Mouse (Mus musculus) MEL (cell line): ENCODE measurements around the gene Cers6. TPM values are rescaled to one million over a fixed set of nuclear protein-coding genes. Genes with fewer than 3 reads are reported as not detected.

ENCODE experiments used
- DNase-seq: peaks from one replicate; pipeline ENCODE4 v3.0.0; 2011; ENCODE audit warnings: low read depth, low spot score
- H3K27ac ChIP-seq: 2 replicates; pipeline ENCODE4 v1.5.1; 2012; ENCODE audit warnings: low read depth, mild to moderate bottlenecking, control low read depth, low read length, moderate library complexity; ENCODE audit not compliant: control insufficient read depth
- H3K27me3 ChIP-seq, 2 experiments: fragments of 150-350 bp in 1 of 2; sonication (generic) in 1 of 2; 2 replicates each; pipeline ENCODE4 v1.6.1; 2012; ENCODE audit warnings: low read length in 2 of 2, mild to moderate bottlenecking in 2 of 2, improper control_type of control experiment in 1 of 2, moderate library complexity in 1 of 2; ENCODE audit not compliant: insufficient read depth in 2 of 2, control insufficient read depth in 1 of 2
- H3K36me3 ChIP-seq, 2 experiments: 2 replicates each; pipeline ENCODE4 v1.6.1; 2012 to 2014; ENCODE audit warnings: low read length in 2 of 2, improper control_type of control experiment in 1 of 2, inconsistent platforms in 1 of 2, mild to moderate bottlenecking in 1 of 2; ENCODE audit not compliant: insufficient read depth in 2 of 2, control insufficient read depth in 1 of 2
- H3K4me1 ChIP-seq, 2 experiments: fragments of 150-350 bp in 1 of 2; sonication (generic) in 1 of 2; 2 replicates each; pipeline ENCODE4 v1.6.1; 2012; ENCODE audit warnings: low read length in 2 of 2, improper control_type of control experiment in 1 of 2, mild to moderate bottlenecking in 1 of 2; ENCODE audit not compliant: insufficient read depth in 2 of 2, control insufficient read depth in 1 of 2
- H3K4me3 ChIP-seq, 2 experiments: fragments of 150-350 bp in 1 of 2; sonication (generic) in 1 of 2; 2 replicates each; pipeline ENCODE4 v1.5.1; 2012; ENCODE audit warnings: low read depth in 2 of 2, low read length in 2 of 2, mild to moderate bottlenecking in 2 of 2, moderate library complexity in 2 of 2, control low read depth in 1 of 2, improper control_type of control experiment in 1 of 2; ENCODE audit not compliant: control insufficient read depth in 1 of 2, insufficient read depth in 1 of 2
- H3K79me2 ChIP-seq: 2 replicates; pipeline ENCODE4 v1.6.1; 2012; ENCODE audit warnings: mild to moderate bottlenecking, low read length, moderate library complexity; ENCODE audit not compliant: control insufficient read depth, poor library complexity, insufficient read depth
- H3K9ac ChIP-seq: 2 replicates; pipeline ENCODE4 v1.6.1; 2012; ENCODE audit warnings: low read depth, mild to moderate bottlenecking, control low read depth, low read length, moderate library complexity; ENCODE audit not compliant: control insufficient read depth, poor library complexity, severe bottlenecking
- H3K9me3 ChIP-seq: fragments of 150-350 bp; sonication (generic); replicated peaks from 2 replicates; pipeline ENCODE4 v1.6.1; 2012; ENCODE audit warnings: mild to moderate bottlenecking, low read length, improper control_type of control experiment, moderate library complexity; ENCODE audit not compliant: insufficient read depth
- BHLHE40 ChIP-seq: IDR thresholded peaks from 2 replicates; pipeline ENCODE4 v1.6.1; 2012; ENCODE audit warnings: low read depth, mild to moderate bottlenecking, inconsistent platforms, low read length, improper control_type of control experiment, borderline replicate concordance
- CHD1 ChIP-seq: IDR thresholded peaks from 2 replicates; pipeline ENCODE4 v1.6.1; 2012; ENCODE audit warnings: low read depth, mild to moderate bottlenecking, inconsistent platforms, low read length, improper control_type of control experiment
- CTCF ChIP-seq, 3 experiments: IDR thresholded peaks in 2 of 3; conservative IDR thresholded peaks in 1 of 3; 2 replicates each; pipeline ENCODE4 v1.5.1; 2011 to 2012; ENCODE audit warnings: low read length in 3 of 3, low read depth in 2 of 3, mild to moderate bottlenecking in 2 of 3, improper control_type of control experiment in 1 of 3, inconsistent platforms in 1 of 3, mixed read lengths in 1 of 3, moderate library complexity in 1 of 3; ENCODE audit not compliant: control insufficient read depth in 1 of 3, insufficient read depth in 1 of 3, poor library complexity in 1 of 3, severe bottlenecking in 1 of 3
- E2F4 ChIP-seq: IDR thresholded peaks from 2 replicates; pipeline ENCODE4 v1.6.1; 2011; ENCODE audit warnings: low read depth, low read length, improper control_type of control experiment, borderline replicate concordance
- EP300 ChIP-seq, 2 experiments: IDR thresholded peaks; 2 replicates each; pipeline ENCODE4 v1.6.1; 2011; ENCODE audit warnings: improper control_type of control experiment in 2 of 2, low read length in 2 of 2, low read depth in 1 of 2, mild to moderate bottlenecking in 1 of 2
- GABPA ChIP-seq: IDR thresholded peaks from 2 replicates; pipeline ENCODE4 v1.6.1; 2012; ENCODE audit warnings: low read depth, mild to moderate bottlenecking, inconsistent platforms, low read length, improper control_type of control experiment, moderate library complexity
- GATA1 ChIP-seq: IDR thresholded peaks from 2 replicates; pipeline ENCODE4 v1.6.1; 2011; ENCODE audit warnings: low read depth, low read length, improper control_type of control experiment
- HCFC1 ChIP-seq: IDR thresholded peaks from 2 replicates; pipeline ENCODE4 v1.6.1; 2012; ENCODE audit warnings: low read depth, mild to moderate bottlenecking, inconsistent platforms, low read length, improper control_type of control experiment, moderate library complexity
- JUND ChIP-seq: IDR thresholded peaks from 2 replicates; pipeline ENCODE4 v1.6.1; 2011; ENCODE audit warnings: low read depth, mild to moderate bottlenecking, improper control_type of control experiment, low read length
- KAT2A ChIP-seq: conservative IDR thresholded peaks from 2 replicates; pipeline ENCODE4 v1.6.1; 2012; ENCODE audit warnings: low read depth, low read length, improper control_type of control experiment, inconsistent platforms
- MAFK ChIP-seq: IDR thresholded peaks from 2 replicates; pipeline ENCODE4 v1.6.1; 2011; ENCODE audit warnings: low read depth, mild to moderate bottlenecking, low read length, improper control_type of control experiment, borderline replicate concordance
- MAZ ChIP-seq: IDR thresholded peaks from 2 replicates; pipeline ENCODE4 v1.6.1; 2012; ENCODE audit warnings: low read depth, mild to moderate bottlenecking, inconsistent platforms, low read length, improper control_type of control experiment
- MXI1 ChIP-seq: IDR thresholded peaks from 2 replicates; pipeline ENCODE4 v1.6.1; 2011; ENCODE audit warnings: mild to moderate bottlenecking, low read depth, low read length, improper control_type of control experiment
- MYB ChIP-seq: IDR thresholded peaks from 2 replicates; pipeline ENCODE4 v1.6.1; 2011; ENCODE audit warnings: mild to moderate bottlenecking, low read depth, low read length, improper control_type of control experiment
- NELFE ChIP-seq: IDR thresholded peaks from 2 replicates; pipeline ENCODE4 v1.6.1; 2011; ENCODE audit warnings: low read depth, low read length, improper control_type of control experiment
- POLR2AphosphoS2 ChIP-seq: IDR thresholded peaks from 2 replicates; pipeline ENCODE4 v1.6.1; 2011; ENCODE audit warnings: low read length, improper control_type of control experiment
- RAD21 ChIP-seq: IDR thresholded peaks from 2 replicates; pipeline ENCODE4 v1.6.1; 2011; ENCODE audit warnings: mild to moderate bottlenecking, low read depth, low read length, improper control_type of control experiment
- RCOR1 ChIP-seq: IDR thresholded peaks from 2 replicates; pipeline ENCODE4 v1.6.1; 2012; ENCODE audit warnings: low read depth, mild to moderate bottlenecking, inconsistent platforms, low read length, improper control_type of control experiment
- SIN3A ChIP-seq: IDR thresholded peaks from 2 replicates; pipeline ENCODE4 v1.6.1; 2012; ENCODE audit warnings: low read length, improper control_type of control experiment, inconsistent platforms
- TBP ChIP-seq: IDR thresholded peaks from 2 replicates; pipeline ENCODE4 v1.8.0; 2011; ENCODE audit warnings: low read depth, low read length, improper control_type of control experiment
- USF1 ChIP-seq: IDR thresholded peaks from 2 replicates; pipeline ENCODE4 v1.6.1; 2014; ENCODE audit warnings: low read depth, mild to moderate bottlenecking, inconsistent platforms, low read length, improper control_type of control experiment, moderate library complexity
- USF2 ChIP-seq, 2 experiments: IDR thresholded peaks; 2 replicates each; pipeline ENCODE4 v1.6.1; 2011 to 2012; ENCODE audit warnings: improper control_type of control experiment in 2 of 2, low read length in 2 of 2, borderline replicate concordance in 1 of 2, inconsistent platforms in 1 of 2, low read depth in 1 of 2, mild to moderate bottlenecking in 1 of 2; ENCODE audit not compliant: insufficient read depth in 1 of 2
- ZC3H11A ChIP-seq: IDR thresholded peaks from 2 replicates; pipeline ENCODE4 v1.6.1; 2012; ENCODE audit warnings: low read depth, mild to moderate bottlenecking, inconsistent platforms, low read length, improper control_type of control experiment
- ZKSCAN1 ChIP-seq: IDR thresholded peaks from 2 replicates; pipeline ENCODE4 v1.6.1; 2012; ENCODE audit warnings: low read depth, mild to moderate bottlenecking, inconsistent platforms, low read length, improper control_type of control experiment, moderate library complexity
- ZMIZ1 ChIP-seq: IDR thresholded peaks from 2 replicates; pipeline ENCODE4 v1.6.1; 2012; ENCODE audit warnings: low read depth, mild to moderate bottlenecking, inconsistent platforms, low read length, improper control_type of control experiment, moderate library complexity
- polyA plus RNA-seq, 2 experiments: library from polyadenylated mRNA; stranded (reverse) in 1 of 2; unstranded in 1 of 2; fragments of >175 nt in 1 of 2; fragments of >200 nt in 1 of 2; gene quantifications; 2 replicates each; pipeline versions ENCODE4 v1.2.1 to v1.2.4; 2012; ENCODE audit warnings: low replicate concordance in 2 of 2, low read depth in 1 of 2; ENCODE audit not compliant: insufficient read length in 2 of 2, insufficient read depth in 1 of 2, missing spikeins in 1 of 2
- total RNA-seq: library from RNA; depleted of rRNA; stranded (reverse); fragments of 300-350 nt; gene quantifications from 2 replicates; pipeline ENCODE4 v1.2.3, GENCODE M21; 2012

Cers6 gene
- total and polyA plus RNA-seq, 3 experiments, result not detected

DNA sequence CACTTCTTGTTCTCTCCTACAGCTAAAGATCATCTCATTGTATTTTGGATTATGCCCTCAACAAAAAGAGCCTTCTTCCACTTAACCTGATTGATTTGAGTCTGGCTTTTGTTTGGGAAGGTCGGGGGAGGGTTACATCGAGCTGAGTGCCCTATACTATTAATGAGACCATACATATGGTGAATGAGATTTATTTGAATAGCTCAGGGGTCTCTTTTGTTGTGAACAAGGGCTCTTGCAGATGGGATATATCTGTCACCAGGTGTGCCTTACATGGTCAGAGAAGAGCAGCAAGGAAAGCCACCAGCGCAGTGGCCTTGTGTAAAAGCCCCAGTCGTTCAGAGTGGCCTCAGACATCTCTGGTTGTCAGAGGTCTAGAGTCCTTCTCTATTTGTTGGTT lies 174.2 kb downstream of the Cers6 start:
- Histone ChIP-seq H3K9me3 (no peaks in the 10 kb centered on the region), H3K4me3 (no peak overlapping the region), H3K4me1 (no peaks in the 10 kb centered on the region), H3K36me3 (no peaks in the 10 kb centered on the region), H3K27me3 (no peaks in the 10 kb centered on the region; a peak in 1 of 4 replicates), H3K9ac (no peak overlapping the region), H3K79me2 (no peaks in the 10 kb centered on the region), H3K27ac (no peak overlapping the region)
- TF ChIP-seq MAZ (no peak), GABPA (no peak), NELFE (no peak)
- DNase-seq, result no peak

DNA sequence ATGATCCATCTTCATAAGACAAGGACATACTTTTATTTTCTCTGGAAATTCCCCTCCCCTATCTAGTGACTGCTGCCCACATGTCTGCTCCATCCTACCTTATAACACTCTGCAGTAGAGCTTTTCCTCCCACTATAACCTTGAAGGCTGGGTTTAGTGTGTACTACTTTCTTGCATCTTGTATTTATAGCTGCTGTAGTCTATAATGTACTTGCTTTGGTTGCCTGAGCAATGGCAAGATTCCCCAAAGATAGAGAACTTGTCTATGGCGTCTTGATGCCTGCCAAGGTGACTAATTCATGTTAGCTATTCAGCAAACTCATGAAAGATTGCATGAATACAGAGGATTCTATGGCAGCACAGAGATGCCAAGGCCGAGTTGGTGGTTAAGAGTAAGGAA lies 176.1 kb downstream of the Cers6 start:
- H3K9ac ChIP-seq, result no peak overlapping the region
- H3K27me3 ChIP-seq, result no peaks in the 10 kb centered on the region; a peak in 1 of 4 replicates
- no peaks in the 10 kb centered on the region for H3K4me1 ChIP-seq
- H3K9me3 ChIP-seq, result no peaks in the 10 kb centered on the region
- no peak overlapping the region for H3K27ac ChIP-seq
- H3K79me2 ChIP-seq, result no peaks in the 10 kb centered on the region
- no peak for DNase-seq
- TF ChIP-seq BHLHE40 (no peak), CTCF (IDR thresholded peaks at IDR 0.05 in 2 of 3, conservative IDR thresholded peaks at IDR 0.05 in 1 of 3; ENCODE audit: control insufficient read depth in 1 of 3, insufficient read depth in 1 of 3, low read depth in 2 of 3, low read length in 3 of 3, poor library complexity in 1 of 3, severe bottlenecking in 1 of 3) (no peak), E2F4 (no peak), RAD21 (no peak), MXI1 (no peak), KAT2A (no peak), CHD1 (no peak)
- H3K4me3 ChIP-seq, result no peak overlapping the region
- no peaks in the 10 kb centered on the region for H3K36me3 ChIP-seq

DNA sequence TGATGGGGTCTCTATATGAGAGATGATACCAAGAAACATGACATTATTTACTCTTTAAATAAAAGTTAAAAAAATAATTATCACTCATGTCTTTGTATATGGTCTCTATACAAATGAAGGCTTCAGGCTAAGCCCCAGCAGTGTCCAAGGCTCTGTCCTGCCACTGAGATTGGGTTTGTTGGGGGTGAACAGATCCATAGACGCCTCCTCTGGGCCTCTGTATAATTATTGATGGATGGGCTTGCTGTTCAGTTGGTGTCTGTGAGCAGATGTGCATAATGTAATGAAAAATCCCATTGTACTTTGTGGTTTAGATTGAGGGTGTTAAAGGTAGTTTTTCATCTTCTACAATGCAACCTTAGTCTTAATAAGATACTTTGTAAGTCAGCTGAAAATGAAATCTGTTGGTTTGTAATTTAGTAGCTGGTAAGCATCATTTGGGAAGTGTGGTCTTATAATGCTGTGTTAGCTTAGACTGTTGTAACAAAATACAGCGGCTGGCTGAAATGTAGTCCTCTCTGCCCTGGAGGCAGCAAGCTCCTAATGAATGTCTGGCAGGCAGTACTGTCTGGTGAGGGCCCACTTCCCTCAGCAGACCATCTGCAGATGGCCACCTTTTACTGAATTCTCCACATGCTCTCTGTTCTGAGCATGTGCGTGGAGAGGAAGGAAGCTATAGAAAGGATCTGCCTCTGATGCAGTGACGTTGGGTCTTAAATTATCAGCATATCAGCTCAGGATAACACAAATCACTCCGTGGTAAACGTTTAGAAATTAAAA lies 181.3 kb downstream of the Cers6 start:
- TF ChIP-seq USF2 (IDR thresholded peaks at IDR 0.05; ENCODE audit: borderline replicate concordance in 1 of 2, insufficient read depth in 1 of 2, low read depth in 1 of 2, low read length in 2 of 2) (no peak), POLR2AphosphoS2 (no peak), USF1 (no peak), ZC3H11A (no peak), JUND (no peak), SIN3A (no peak), RCOR1 (no peak), MXI1 (no peak), HCFC1 (no peak), MAFK (no peak), ZMIZ1 (no peak), EP300 (IDR thresholded peaks at IDR 0.05; ENCODE audit: low read depth in 1 of 2, low read length in 2 of 2) (no peak), GATA1 (no peak), TBP (no peak), MYB (no peak), ZKSCAN1 (no peak), NELFE (no peak), CTCF (IDR thresholded peaks at IDR 0.05 in 2 of 3, conservative IDR thresholded peaks at IDR 0.05 in 1 of 3; ENCODE audit: control insufficient read depth in 1 of 3, insufficient read depth in 1 of 3, low read depth in 2 of 3, low read length in 3 of 3, poor library complexity in 1 of 3, severe bottlenecking in 1 of 3) (no peak)
- TF ChIP-seq, all 39 proteins: peak for 0
- H3K79me2 ChIP-seq, result no peaks in the 10 kb centered on the region
- DNase-seq, result no peak
- H3K27ac ChIP-seq, result no peak overlapping the region
- no peak overlapping the region for H3K9ac ChIP-seq
- H3K4me1 ChIP-seq, result no peaks in the 10 kb centered on the region
- no peaks in the 10 kb centered on the region for H3K36me3 ChIP-seq
- no peaks in the 10 kb centered on the region; a peak in 1 of 4 replicates for H3K27me3 ChIP-seq
- no peak overlapping the region for H3K4me3 ChIP-seq
- H3K9me3 ChIP-seq, result no peaks in the 10 kb centered on the region
